Mouse (Mus musculus) ES-E14 (cell line): ENCODE results near the gene Rnf145. TPM values are rescaled to one million over a fixed set of nuclear protein-coding genes. Genes with fewer than 3 reads are reported as not detected.

Source experiments
- DNase-seq: peaks from one replicate; pipeline ENCODE4 v3.0.0-alpha.2; 2013; ENCODE audit warnings: low read depth, low spot score
- H3K27ac ChIP-seq: 2 replicates; pipeline ENCODE4 v1.5.1; 2012; ENCODE audit warnings: low read depth, mild to moderate bottlenecking, low read length, moderate library complexity, mixed read lengths; ENCODE audit not compliant: poor library complexity, insufficient read depth, severe bottlenecking
- H3K36me3 ChIP-seq: 2 replicates; pipeline ENCODE4 v1.6.1; 2012; ENCODE audit warnings: mild to moderate bottlenecking, low read length, moderate library complexity, mixed read lengths; ENCODE audit not compliant: control insufficient read depth, poor library complexity, insufficient read depth, severe bottlenecking
- H3K4me1 ChIP-seq, 2 experiments: fragments of 150-350 bp in 1 of 2; sonication (generic) in 1 of 2; 2 replicates each; pipeline ENCODE4 v1.6.1; 2012; ENCODE audit warnings: low read length in 2 of 2, mild to moderate bottlenecking in 1 of 2, mixed read lengths in 1 of 2; ENCODE audit not compliant: control insufficient read depth in 2 of 2, insufficient read depth in 2 of 2, poor library complexity in 1 of 2
- H3K4me3 ChIP-seq, 2 experiments: fragments of 150-350 bp in 1 of 2; sonication (generic) in 1 of 2; 2 replicates each; pipeline ENCODE4 v1.5.1; 2012; ENCODE audit warnings: low read length in 2 of 2, low read depth in 1 of 2, mild to moderate bottlenecking in 1 of 2, mixed read lengths in 1 of 2; ENCODE audit not compliant: insufficient read depth in 1 of 2, poor library complexity in 1 of 2, severe bottlenecking in 1 of 2
- H3K9ac ChIP-seq: 2 replicates; pipeline ENCODE4 v1.6.1; 2012; ENCODE audit warnings: low read depth, mild to moderate bottlenecking, low read length, mixed read lengths; ENCODE audit not compliant: poor library complexity, insufficient read depth, severe bottlenecking
- H3K9me3 ChIP-seq: fragments of 150-350 bp; sonication (generic); 2 replicates; pipeline ENCODE4 v1.6.1; 2012; ENCODE audit warnings: low read depth, mild to moderate bottlenecking, low read length; ENCODE audit not compliant: control insufficient read depth, insufficient read depth
- CHD2 ChIP-seq: IDR thresholded peaks from 2 replicates; pipeline ENCODE4 v1.6.1; 2014; ENCODE audit warnings: mild to moderate bottlenecking, low read depth, low read length, inconsistent platforms
- HCFC1 ChIP-seq: IDR thresholded peaks from 2 replicates; pipeline ENCODE4 v1.6.1; 2012; ENCODE audit warnings: low read length, inconsistent platforms, borderline replicate concordance; ENCODE audit not compliant: insufficient read depth
- MAFK ChIP-seq: IDR thresholded peaks from 2 replicates; pipeline ENCODE4 v1.6.1; 2014; ENCODE audit warnings: mild to moderate bottlenecking, low read depth, low read length, inconsistent platforms; ENCODE audit not compliant: insufficient read depth
- ZC3H11A ChIP-seq: IDR thresholded peaks from 2 replicates; pipeline ENCODE4 v1.6.1; 2012; ENCODE audit warnings: low read depth, mild to moderate bottlenecking, inconsistent platforms, low read length, borderline replicate concordance
- ZNF384 ChIP-seq: IDR thresholded peaks from 2 replicates; pipeline ENCODE4 v1.6.1; 2012; ENCODE audit warnings: low read depth, low read length, inconsistent platforms
- in situ Hi-C, 2 experiments: fragments of 600-800 bp; cut with MboI; formaldehyde crosslinking; loops; one replicate each; pipeline ENCODE4 v1.15.1; 2025; ENCODE audit warnings: low sequenced_read_pairs in 2 of 2, inconsistent platforms in 1 of 2; ENCODE audit not compliant: unreplicated experiment in 2 of 2
- total RNA-seq: library from RNA; depleted of rRNA; stranded (reverse); fragments of 300-350 nt; gene quantifications from 2 replicates; pipeline ENCODE4 v1.2.3, GENCODE M21; 2012

The Rnf145 gene
- total RNA-seq, 1 experiment, result 94.4 TPM

DNA sequence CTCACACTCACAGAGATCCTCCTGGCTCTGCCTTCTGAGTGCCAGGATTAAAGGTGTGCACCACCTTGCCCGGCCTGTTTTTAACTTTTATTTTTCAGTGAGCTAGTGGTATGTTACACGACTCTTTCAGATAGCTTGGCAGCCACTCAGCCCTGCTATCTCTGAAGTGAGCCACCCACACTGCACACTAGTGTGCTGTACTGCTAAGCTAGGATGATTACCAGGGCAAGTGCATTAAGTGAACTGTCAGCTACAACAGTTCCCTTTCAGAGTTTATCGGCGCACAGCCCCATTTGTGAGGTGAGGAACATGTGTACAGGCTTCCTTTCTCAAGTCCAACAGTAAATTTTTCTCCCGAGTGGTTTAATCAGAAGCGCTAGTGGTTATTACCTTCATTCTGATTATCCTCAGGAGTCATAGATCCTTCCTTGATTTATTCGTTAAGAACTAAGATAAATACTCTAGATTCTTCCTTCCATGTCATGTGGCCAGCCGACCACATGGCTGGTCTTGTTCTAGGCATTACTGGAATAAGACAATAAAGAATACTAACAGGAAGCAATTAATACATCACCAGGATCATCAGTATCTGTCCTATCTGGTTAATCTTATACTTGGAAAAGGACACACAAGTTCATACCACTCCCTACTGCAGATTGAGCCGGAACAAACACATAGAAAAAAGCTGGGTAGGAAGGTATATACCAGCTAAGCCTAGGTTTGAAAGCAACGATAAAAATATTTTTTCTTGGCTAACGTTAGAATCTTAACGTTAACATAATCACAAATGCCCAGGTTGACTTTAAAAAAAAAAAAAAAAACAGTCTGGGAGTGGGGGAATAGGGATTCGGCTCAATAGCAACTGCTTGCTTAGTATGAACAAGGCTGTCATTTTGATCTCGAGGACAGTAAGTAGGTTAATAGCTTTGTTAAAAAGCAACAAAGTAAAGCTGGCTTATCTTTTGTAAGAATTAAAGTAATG is 6.4 kb upstream of the Rnf145 start:
- H3K9me3 ChIP-seq, result no peaks in the 10 kb centered on the region
- H3K27ac ChIP-seq, result no peak overlapping the region
- in situ Hi-C loops, result no loop called here
- no peak overlapping the region for H3K9ac ChIP-seq
- TF ChIP-seq ZNF384 (no peak), HCFC1 (no peak), MAFK (no peak), ZC3H11A (no peak), CHD2 (no peak)
- H3K36me3 ChIP-seq, result no peaks in the 10 kb centered on the region
- DNase-seq, result no peak
- no peak overlapping the region for H3K4me3 ChIP-seq
- H3K4me1 ChIP-seq, result peaks cover 0 to 2% of the 10 kb centered on the region in 2 experiments; a peak in 1 of 4 replicates

DNA sequence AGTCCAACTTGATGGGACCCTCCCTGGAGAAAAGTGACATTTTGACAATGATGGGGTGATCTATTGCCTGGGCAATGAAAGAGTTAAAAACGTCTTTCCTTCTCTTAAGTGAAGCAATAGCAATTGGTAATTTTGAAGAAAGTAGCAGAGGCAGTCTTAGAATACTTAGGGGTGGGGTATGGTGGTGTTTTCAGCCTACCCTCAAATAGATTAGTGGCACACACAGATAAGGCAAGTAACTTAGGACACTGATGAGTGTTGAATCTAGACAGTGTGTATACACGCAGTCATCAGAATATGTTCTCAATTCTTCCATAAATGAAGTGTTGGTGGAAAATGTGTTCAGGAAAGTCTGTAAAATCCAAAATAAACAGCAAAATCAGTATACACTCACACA is 5.7 kb upstream of the Rnf145 start:
- Histone ChIP-seq H3K27ac (no peak overlapping the region), H3K4me1 (peaks cover 0 to 2% of the 10 kb centered on the region in 2 experiments; a peak in 1 of 4 replicates), H3K4me3 (no peak overlapping the region), H3K36me3 (no peaks in the 10 kb centered on the region), H3K9me3 (no peaks in the 10 kb centered on the region), H3K9ac (no peak overlapping the region)
- in situ Hi-C loops, result no loop called here
- TF ChIP-seq ZC3H11A (no peak), MAFK (no peak), HCFC1 (no peak), ZNF384 (no peak), CHD2 (no peak)
- no peak for DNase-seq

DNA sequence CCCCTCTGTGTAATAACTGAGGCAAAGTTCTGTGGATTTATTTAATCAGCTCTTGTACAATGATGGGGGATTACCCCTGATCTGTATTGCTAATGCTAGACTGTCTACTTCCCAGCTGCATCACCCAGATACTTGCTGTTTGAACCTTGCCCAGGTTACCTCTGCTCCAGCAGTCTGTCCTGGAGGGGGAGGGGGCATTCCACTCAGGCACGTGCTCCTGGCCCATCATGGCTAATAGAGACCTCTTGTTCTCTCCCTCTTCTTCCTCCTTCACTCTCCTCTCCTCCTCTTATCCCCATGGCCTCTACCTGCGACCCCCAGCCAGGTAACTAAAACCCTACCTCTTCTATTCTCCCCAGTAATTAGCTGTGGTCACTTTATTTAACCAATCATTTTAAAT is 4.1 kb upstream of the Rnf145 start:
- Histone ChIP-seq H3K27ac (no peak overlapping the region), H3K9ac (no peak overlapping the region), H3K36me3 (no peaks in the 10 kb centered on the region), H3K4me3 (no peak overlapping the region), H3K4me1 (peaks cover 0 to 2% of the 10 kb centered on the region in 2 experiments; a peak in 1 of 4 replicates), H3K9me3 (no peaks in the 10 kb centered on the region)
- in situ Hi-C loops, result no loop called here
- TF ChIP-seq CHD2 (no peak), ZC3H11A (no peak), MAFK (no peak), ZNF384 (no peak)
- no peak for DNase-seq

DNA sequence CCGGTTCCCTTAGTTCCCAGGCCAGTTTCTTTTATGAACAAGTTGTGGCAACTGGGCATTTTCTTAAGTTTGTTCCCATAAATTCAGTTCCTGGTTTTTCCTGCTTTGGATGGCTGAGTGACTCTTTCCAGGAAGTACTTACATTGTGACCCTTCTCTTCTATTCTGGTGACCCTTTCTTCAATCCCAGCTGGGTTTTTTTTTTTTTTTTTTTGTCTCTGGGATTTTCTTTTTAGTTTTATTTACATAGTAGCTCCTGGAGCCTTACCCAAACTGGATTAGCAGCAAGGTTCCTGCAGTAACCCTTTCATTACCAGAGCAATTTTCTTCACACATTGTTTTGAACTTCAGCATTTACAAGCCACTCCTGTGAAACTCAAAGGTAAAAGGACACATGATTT is 2.4 kb upstream of the Rnf145 start:
- Histone ChIP-seq H3K9me3 (no peaks in the 10 kb centered on the region), H3K27ac (no peak overlapping the region), H3K36me3 (no peaks in the 10 kb centered on the region), H3K4me1 (peaks cover 0 to 2% of the 10 kb centered on the region in 2 experiments; a peak in 1 of 4 replicates), H3K4me3 (no peak overlapping the region), H3K9ac (no peak overlapping the region)
- DNase-seq, result no peak
- in situ Hi-C loops, result no loop called here
- TF ChIP-seq CHD2 (no peak), HCFC1 (no peak), ZC3H11A (no peak), ZNF384 (no peak), MAFK (no peak)
